15 mouse cellular contexts compared by ENCODE assay signal in the genomic region with DNA sequence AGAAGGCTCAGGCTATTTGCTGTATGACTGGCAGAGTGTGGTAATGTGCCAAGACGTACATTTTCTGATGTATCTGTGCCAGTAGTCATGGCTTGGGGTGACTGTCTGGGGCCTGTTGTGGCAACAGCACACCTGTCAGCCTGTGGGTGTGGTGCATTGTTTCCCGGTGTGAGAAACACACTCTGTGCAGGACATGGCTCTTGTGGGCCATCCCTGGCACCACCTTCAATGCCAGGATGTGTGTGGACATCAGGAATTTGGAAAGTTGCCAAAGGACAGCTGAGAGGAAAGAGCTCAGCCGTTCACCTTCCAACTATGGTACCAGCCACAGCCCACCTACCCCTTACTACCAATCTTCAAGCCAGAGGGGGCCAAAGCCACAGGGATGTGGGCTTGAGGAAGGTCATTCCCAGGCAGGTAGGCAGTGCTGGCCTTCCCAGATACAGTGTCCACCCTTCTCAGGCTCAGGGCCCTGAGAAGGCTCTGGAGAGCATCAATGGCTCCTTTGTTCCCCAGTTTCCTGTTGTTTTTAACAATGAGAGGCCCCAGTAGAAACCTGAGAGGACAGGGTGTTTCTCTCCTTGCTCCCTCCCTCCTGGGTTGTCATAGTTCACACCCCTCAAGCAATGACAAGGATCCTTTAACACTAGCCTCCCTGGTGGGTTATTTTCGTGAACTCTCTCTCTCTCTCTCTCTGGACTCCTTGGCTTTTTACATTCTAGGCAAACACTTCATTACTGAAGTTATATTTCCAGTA. TPM values are rescaled to one million over a fixed set of nuclear protein-coding genes. Genes with fewer than 3 reads are reported as not detected.
DNase-seq lines count a peak whose midpoint lies in the region; ATAC-seq lines count a peak whose summit lies in the region.
"Had no signal": no experiment of that assay in that cellular context is flagged by ENCODE, and none has a peak within 500 bp of the region (broad histone marks: within the 10 kb centered on the region; RNA-seq: fewer than 3 reads in every experiment).

No protein-coding gene starts in this region.

- no peak overlapping the region for H3K9ac ChIP-seq in kidney, embryonic 15.5 days
- H3K9ac ChIP-seq in embryonic facial prominence, embryonic 13.5 days: no peak overlapping the region
- H3K9ac ChIP-seq in forebrain, embryonic 12.5 days: no peak overlapping the region

- peaks cover 36% of the 10 kb centered on the region for H3K4me1 ChIP-seq in kidney, embryonic 15.5 days
- peaks cover 19% of the 10 kb centered on the region for H3K4me1 ChIP-seq in embryonic facial prominence, embryonic 13.5 days
- H3K4me1 ChIP-seq in forebrain, embryonic 12.5 days: peaks cover 17% of the 10 kb centered on the region

- ATAC-seq in kidney, embryonic 15.5 days (replicated peaks; ENCODE audit: low FRiP score): no peak
- ATAC-seq in embryonic facial prominence, embryonic 13.5 days (ENCODE audit: insufficient number of reproducible peaks, insufficient read depth, low FRiP score, low TSS enrichment, low read depth): no peak
- no peak for ATAC-seq in forebrain, embryonic 12.5 days (ENCODE audit: low FRiP score)
- ATAC-seq: Patski had no signal

- H3K36me3 ChIP-seq in kidney, embryonic 15.5 days: no peaks in the 10 kb centered on the region
- no peaks in the 10 kb centered on the region for H3K36me3 ChIP-seq in embryonic facial prominence, embryonic 13.5 days
- no peaks in the 10 kb centered on the region for H3K36me3 ChIP-seq in forebrain, embryonic 12.5 days (replicated peaks)

- no peaks in the 10 kb centered on the region for H3K9me3 ChIP-seq in kidney, embryonic 15.5 days (replicated peaks)
- H3K9me3 ChIP-seq in embryonic facial prominence, embryonic 13.5 days: no peaks in the 10 kb centered on the region
- no peaks in the 10 kb centered on the region for H3K9me3 ChIP-seq in forebrain, embryonic 12.5 days

- WGBS in kidney, embryonic 15.5 days: 55% methylated on average over 4 of the region's 4 CpGs
- 47% methylated on average over 4 of the region's 4 CpGs for WGBS in embryonic facial prominence, embryonic 13.5 days
- WGBS in forebrain, embryonic 12.5 days: 64% methylated on average over 4 of the region's 4 CpGs

- DNase-seq in embryo, embryonic 11 days: peak; percentile 34
- no peak for DNase-seq in embryo, embryonic 9.5 days (ENCODE audit: extremely low spot score)
- no peak for DNase-seq in kidney, postnatal 14 days
- peak; percentile 45 for DNase-seq in retina, embryonic 14.5 days (ENCODE audit: low spot score)
- DNase-seq in layer of hippocampus, adult 9-10 months (ENCODE audit: low spot score): no peak
- DNase-seq: adrenal gland, postnatal 10 days; B cell, adult 2 months; cerebellum, adult 18-20 months; gastrocnemius, postnatal 14 days; kidney, postnatal 4 days; thymus, postnatal 14 days had no signal

- no peak overlapping the region for H3K4me2 ChIP-seq in kidney, embryonic 15.5 days
- H3K4me2 ChIP-seq in embryonic facial prominence, embryonic 13.5 days: no peak overlapping the region
- no peak overlapping the region for H3K4me2 ChIP-seq in forebrain, embryonic 12.5 days

- no peak overlapping the region for H3K4me3 ChIP-seq in kidney, embryonic 15.5 days (replicated peaks)
- no peak overlapping the region for H3K4me3 ChIP-seq in embryonic facial prominence, embryonic 13.5 days
- H3K4me3 ChIP-seq in forebrain, embryonic 12.5 days (replicated peaks): no peak overlapping the region

- peaks cover 6% of the 10 kb centered on the region; the same call in 1 of the 2 replicates for H3K27me3 ChIP-seq in kidney, embryonic 15.5 days
- peaks cover 5% of the 10 kb centered on the region for H3K27me3 ChIP-seq in embryonic facial prominence, embryonic 13.5 days
- H3K27me3 ChIP-seq in forebrain, embryonic 12.5 days: peaks cover 26% of the 10 kb centered on the region
- H3K27me3 ChIP-seq: Patski had no signal

- H3K27ac ChIP-seq in kidney, embryonic 15.5 days: peak overlapping the region; percentile 71
- peak overlapping the region; percentile 28; the same call in 1 of the 2 replicates for H3K27ac ChIP-seq in embryonic facial prominence, embryonic 13.5 days
- no peak overlapping the region for H3K27ac ChIP-seq in forebrain, embryonic 12.5 days

RNA-seq across cellular contexts. Expression of gene Trnp1, which starts 8.7 kb away (rescaled TPM):
- polyA plus RNA-seq in kidney, embryonic 15.5 days (2015; fragmentation: Nextera tagmentation; extraction: Ambion mirVana): 0.64 and 1.0 TPM in 2 replicates
- polyA plus RNA-seq in embryonic facial prominence, embryonic 13.5 days (2015; fragmentation: Nextera tagmentation; extraction: Ambion mirVana): 3.7 and 4.0 TPM in 2 replicates
- polyA plus RNA-seq in forebrain, embryonic 12.5 days (2016; fragmentation: Nextera tagmentation; extraction: Ambion mirVana): 0.97 and 2.2 TPM in 2 replicates

RNA-seq across cellular contexts. Expression of gene Tent5b, which starts 9.7 kb away (rescaled TPM):
- 1.2 and 1.3 TPM in 2 replicates for polyA plus RNA-seq in kidney, embryonic 15.5 days (2015; fragmentation: Nextera tagmentation; extraction: Ambion mirVana)
- 1.4 and 1.5 TPM in 2 replicates for polyA plus RNA-seq in embryonic facial prominence, embryonic 13.5 days (2015; fragmentation: Nextera tagmentation; extraction: Ambion mirVana)
- 0.24 and 0.50 TPM in 2 replicates for polyA plus RNA-seq in forebrain, embryonic 12.5 days (2016; fragmentation: Nextera tagmentation; extraction: Ambion mirVana)

RNA-seq across cellular contexts. Expression of gene Kdf1, which starts 29.1 kb away (rescaled TPM):
- 22.0 and 22.4 TPM in 2 replicates for polyA plus RNA-seq in kidney, embryonic 15.5 days (2015; fragmentation: Nextera tagmentation; extraction: Ambion mirVana)
- 19.9 TPM in 2 replicates for polyA plus RNA-seq in embryonic facial prominence, embryonic 13.5 days (2015; fragmentation: Nextera tagmentation; extraction: Ambion mirVana)
- 1.4 and 1.7 TPM in 2 replicates for polyA plus RNA-seq in forebrain, embryonic 12.5 days (2016; fragmentation: Nextera tagmentation; extraction: Ambion mirVana)

RNA-seq across cellular contexts. Expression of gene Nudc, which starts 56.1 kb away (rescaled TPM):
- polyA plus RNA-seq in kidney, embryonic 15.5 days (2015; fragmentation: Nextera tagmentation; extraction: Ambion mirVana): 334 and 359 TPM in 2 replicates
- 331 and 335 TPM in 2 replicates for polyA plus RNA-seq in embryonic facial prominence, embryonic 13.5 days (2015; fragmentation: Nextera tagmentation; extraction: Ambion mirVana)
- polyA plus RNA-seq in forebrain, embryonic 12.5 days (2016; fragmentation: Nextera tagmentation; extraction: Ambion mirVana): 393 and 406 TPM in 2 replicates

Comparison
In these comparisons a context has a peak if more than half of its experiments do, and no peak if none do; other contexts are left out.
1. DNase-seq: peak in embryo, embryonic 11 days (single experiment) and retina, embryonic 14.5 days (single experiment); none in embryo, embryonic 9.5 days (single experiment), kidney, postnatal 14 days (single experiment) and layer of hippocampus, adult 9-10 months (single experiment).